Mouse (Mus musculus) midbrain, embryonic 14.5 days (tissue): ENCODE measurements at regions not wholly inside any gene's neighbourhood (a gene's known extent, or its start where the extent isn't known, plus 50 kb on each side); places are given as distances from the start of the nearest gene placed in this dataset.

Experiments
- ATAC-seq: fragments of 200-750 bp; cut with Nextera tagmentation; 2 replicates; pipeline ENCODE4 v1.8.0; 2017; ENCODE audit warnings: moderate number of reproducible peaks, moderate library complexity; ENCODE audit not compliant: low FRiP score, low TSS enrichment
- DNase-seq: peaks from one replicate; pipeline ENCODE4 v3.0.0-alpha.2; 2015
- H3K27ac ChIP-seq: fragments of 300-500 bp; sonication (generic); replicated peaks from 2 replicates; pipeline ENCODE4 v1.5.1; 2014; ENCODE audit warnings: mild to moderate bottlenecking, low read depth, low read length, moderate library complexity
- H3K27me3 ChIP-seq: fragments of 300-500 bp; sonication (generic); 2 replicates; pipeline ENCODE4 v1.6.1; 2014; ENCODE audit warnings: low read length, control low read depth, mixed read lengths; ENCODE audit not compliant: control insufficient read depth, insufficient read depth
- H3K36me3 ChIP-seq: fragments of 300-500 bp; sonication (generic); 2 replicates; pipeline ENCODE4 v1.6.1; 2014; ENCODE audit warnings: low read length, control low read depth; ENCODE audit not compliant: control insufficient read depth, insufficient read depth
- H3K4me1 ChIP-seq: fragments of 300-500 bp; sonication (generic); 2 replicates; pipeline ENCODE4 v1.6.1; 2014; ENCODE audit warnings: mild to moderate bottlenecking, antibody characterized with exemption, low read length, control low read depth; ENCODE audit not compliant: control insufficient read depth, insufficient read depth
- H3K4me2 ChIP-seq: fragments of 300-500 bp; sonication (generic); 2 replicates; pipeline ENCODE4 v1.6.1; 2014; ENCODE audit warnings: mild to moderate bottlenecking, low read length, moderate library complexity
- H3K4me3 ChIP-seq: fragments of 300-500 bp; sonication (generic); replicated peaks from 2 replicates; pipeline ENCODE4 v1.5.1; 2014; ENCODE audit warnings: low read depth, low read length
- H3K9ac ChIP-seq: fragments of 300-500 bp; sonication (generic); replicated peaks from 2 replicates; pipeline ENCODE4 v1.6.1; 2014; ENCODE audit warnings: mild to moderate bottlenecking, low read length, moderate library complexity
- H3K9me3 ChIP-seq: fragments of 300-500 bp; sonication (generic); 2 replicates; pipeline ENCODE4 v1.6.1; 2016; ENCODE audit warnings: low read length, control low read depth, mixed read lengths; ENCODE audit not compliant: control insufficient read depth
- WGBS: fragments of 180-500 bp; shearing (Covaris S2); extraction: QIAGEN DNeasy Blood & Tissue Kit; methylation state at CpG from one replicate; pipeline ENCODE4 v1.1.7; 2014; 5-methylcytosine and 5-hydroxymethylcytosine counted together

- no peak overlapping the region for H3K4me3 ChIP-seq
- H3K9me3 ChIP-seq = no peaks in the 10 kb centered on the region
- H3K9ac ChIP-seq = no peak overlapping the region
- DNase-seq (peak; percentile 45), ATAC-seq (no peak)
- WGBS = 6% methylated on average over 9 of the region's 9 CpGs
- H3K27me3 ChIP-seq = no peaks in the 10 kb centered on the region
- peaks cover 33% of the 10 kb centered on the region for H3K4me1 ChIP-seq
- peak overlapping the region; percentile 94 for H3K27ac ChIP-seq
- peak overlapping the region; percentile 70 for H3K4me2 ChIP-seq
- H3K36me3 ChIP-seq = no peaks in the 10 kb centered on the region
Observed at GRCm38 (mm10) chr2:116976951-116977503, 98.5 kb downstream of the Tmco5 start.

- ATAC-seq (no peak), DNase-seq (no peak)
- Histone ChIP-seq H3K27me3 (no peaks in the 10 kb centered on the region), H3K4me3 (no peak overlapping the region), H3K9ac (no peak overlapping the region), H3K4me2 (no peak overlapping the region), H3K9me3 (0 out of 2 replicates have a peak, but pooled peaks cover 4% of the 10 kb centered on the region), H3K4me1 (peaks cover 23% of the 10 kb centered on the region), H3K36me3 (no peaks in the 10 kb centered on the region), H3K27ac (no peak overlapping the region)
- 45% methylated on average over 10 of the region's 10 CpGs for WGBS
Observed at GRCm38 (mm10) chr2:116977771-116978600, 99.5 kb downstream of the Tmco5 start.

GRCm38 (mm10) chr2:116978809-116979208 is 100.3 kb downstream of the Tmco5 start:
- Histone ChIP-seq H3K4me3 (no peak overlapping the region), H3K9me3 (0 out of 2 replicates have a peak, but pooled peaks cover 4% of the 10 kb centered on the region), H3K27ac (no peak overlapping the region), H3K9ac (no peak overlapping the region), H3K27me3 (no peaks in the 10 kb centered on the region), H3K4me1 (peaks cover 23% of the 10 kb centered on the region), H3K4me2 (no peak overlapping the region), H3K36me3 (no peaks in the 10 kb centered on the region)
- 56% methylated on average over 4 of the region's 4 CpGs for WGBS
- DNase-seq (no peak), ATAC-seq (no peak)

GRCm38 (mm10) chr2:116979561-116980391 is 101.3 kb downstream of the Tmco5 start:
- peak overlapping the region; percentile 17; the same call in 1 of the 2 replicates for H3K4me2 ChIP-seq
- H3K27me3 ChIP-seq = no peaks in the 10 kb centered on the region
- peak; percentile 72 for DNase-seq
- 3% methylated on average over 10 of the region's 10 CpGs for WGBS
- H3K4me1 ChIP-seq = peaks cover 19% of the 10 kb centered on the region; the same call in 1 of the 2 replicates
- peak overlapping the region; percentile 57 for H3K27ac ChIP-seq
- H3K9me3 ChIP-seq = 0 out of 2 replicates have a peak, but pooled peaks cover 4% of the 10 kb centered on the region
- no peak for ATAC-seq
- no peaks in the 10 kb centered on the region for H3K36me3 ChIP-seq
- no peak overlapping the region for H3K9ac ChIP-seq
- no peak overlapping the region for H3K4me3 ChIP-seq

- no peak for DNase-seq
- Histone ChIP-seq H3K4me2 (no peak overlapping the region), H3K4me1 (peaks cover 13% of the 10 kb centered on the region; the same call in 1 of the 2 replicates), H3K36me3 (no peaks in the 10 kb centered on the region), H3K27ac (no peak overlapping the region; the same call in 1 of the 2 replicates), H3K9me3 (0 out of 2 replicates have a peak, but pooled peaks cover 4% of the 10 kb centered on the region), H3K9ac (no peak overlapping the region), H3K27me3 (no peaks in the 10 kb centered on the region), H3K4me3 (no peak overlapping the region)
- WGBS = 46% methylated on average over 5 of the region's 5 CpGs
- ATAC-seq = no peak
Observed at GRCm38 (mm10) chr2:116980692-116981091, 102.2 kb downstream of the Tmco5 start.

- Histone ChIP-seq H3K4me1 (peaks cover 9% of the 10 kb centered on the region; the same call in 1 of the 2 replicates), H3K36me3 (no peaks in the 10 kb centered on the region), H3K9me3 (0 out of 2 replicates have a peak, but pooled peaks cover 4% of the 10 kb centered on the region), H3K4me2 (no peak overlapping the region), H3K9ac (no peak overlapping the region), H3K4me3 (no peak overlapping the region), H3K27me3 (no peaks in the 10 kb centered on the region), H3K27ac (no peak overlapping the region)
- ATAC-seq = no peak
- no peak for DNase-seq
- 92% methylated on average over 5 of the region's 5 CpGs for WGBS
Observed at GRCm38 (mm10) chr2:116983351-116983750, 104.9 kb downstream of the Tmco5 start.

- H3K27ac ChIP-seq = no peak overlapping the region
- H3K9ac ChIP-seq = no peak overlapping the region
- H3K36me3 ChIP-seq = no peaks in the 10 kb centered on the region
- 68% methylated on average over 10 of the region's 10 CpGs for WGBS
- H3K27me3 ChIP-seq = no peaks in the 10 kb centered on the region
- no peak for DNase-seq
- no peak overlapping the region for H3K4me2 ChIP-seq
- ATAC-seq = no peak
- H3K9me3 ChIP-seq = 0 out of 2 replicates have a peak, but pooled peaks cover 4% of the 10 kb centered on the region
- H3K4me3 ChIP-seq = no peak overlapping the region
- peaks cover 9% of the 10 kb centered on the region; the same call in 1 of the 2 replicates for H3K4me1 ChIP-seq
Observed at GRCm38 (mm10) chr2:116983821-116984351, 105.4 kb downstream of the Tmco5 start.

GRCm38 (mm10) chr2:116984597-116984996 is 106.1 kb downstream of the Tmco5 start:
- DNase-seq (no peak), ATAC-seq (no peak)
- Histone ChIP-seq H3K27ac (no peak overlapping the region), H3K4me2 (no peak overlapping the region), H3K27me3 (no peaks in the 10 kb centered on the region), H3K9ac (no peak overlapping the region), H3K36me3 (no peaks in the 10 kb centered on the region), H3K4me3 (no peak overlapping the region), H3K9me3 (0 out of 2 replicates have a peak, but pooled peaks cover 4% of the 10 kb centered on the region), H3K4me1 (peaks cover 7% of the 10 kb centered on the region; the same call in 1 of the 2 replicates)
- WGBS = 86% methylated on average over 3 of the region's 3 CpGs
